Comparison of ENCODE assay signal across 8 mouse cellular contexts in genomic region chr9:83447176-83447575, GRCm38 (mm10). TPM values are rescaled to one million over a fixed set of nuclear protein-coding genes. Genes with fewer than 3 reads are reported as not detected.
DNase-seq lines count a peak whose midpoint lies in the region; ATAC-seq and TF ChIP-seq lines count a peak whose summit lies in the region.

No protein-coding gene starts in this region.

- no peaks in the 10 kb centered on the region for H3K27me3 ChIP-seq in CH12.LX (replicated peaks)
- H3K27me3 ChIP-seq in heart, embryonic 14.5 days (ENCODE audit: control insufficient read depth, insufficient read depth, low read length): no peaks in the 10 kb centered on the region
- H3K27me3 ChIP-seq in liver, embryonic 15.5 days: peaks cover 24% of the 10 kb centered on the region

- H3K9me3 ChIP-seq in CH12.LX (replicated peaks; ENCODE audit: low read length): no peaks in the 10 kb centered on the region
- H3K9me3 ChIP-seq in heart, embryonic 14.5 days (ENCODE audit: control insufficient read depth, low read length): no peaks in the 10 kb centered on the region
- no peaks in the 10 kb centered on the region for H3K9me3 ChIP-seq in liver, embryonic 15.5 days (replicated peaks)

- H3K4me3 ChIP-seq in CH12.LX (replicated peaks in 1 of 3; ENCODE audit: low read depth in 2 of 3, low read length in 2 of 3, poor library complexity in 1 of 3): no peak overlapping the region
- H3K4me3 ChIP-seq in heart, embryonic 14.5 days (ENCODE audit: control insufficient read depth in 1 of 2, insufficient read depth in 1 of 2, low read depth in 1 of 2, low read length in 2 of 2): peak overlapping the region; percentile 16 to 37
- no peak overlapping the region for H3K4me3 ChIP-seq in liver, embryonic 15.5 days (replicated peaks)

- ATAC-seq in heart, embryonic 14.5 days (ENCODE audit: insufficient number of reproducible peaks, insufficient read depth, low FRiP score, low read depth): no peak
- no peak for ATAC-seq in liver, embryonic 15.5 days (ENCODE audit: insufficient read depth)

- no peak for TF ChIP-seq EP300 in CH12.LX (IDR thresholded peaks at IDR 0.05; ENCODE audit: low read length)

- DNase-seq in cerebellum, adult 9-11 months: peak; percentile 31
- no peak for DNase-seq in cerebellum, postnatal 4 days (ENCODE audit: low spot score in 2 of 2)
- DNase-seq in CH12.LX (ENCODE audit: extremely low read depth): no peak
- DNase-seq in adrenal gland, postnatal 14 days: no peak
- no peak for DNase-seq in left cerebral cortex, adult 9 months (ENCODE audit: low spot score in 2 of 2)
- no peak for DNase-seq in embryo, embryonic 11 days

- H3K27ac ChIP-seq in CH12.LX (ENCODE audit: insufficient read depth, low read depth): no peak overlapping the region
- peak overlapping the region; percentile 85; a peak in 2 of 4 replicates for H3K27ac ChIP-seq in heart, embryonic 14.5 days (replicated peaks in 1 of 2; ENCODE audit: control insufficient read depth in 1 of 2, insufficient read depth in 1 of 2, low read depth in 2 of 2, low read length in 2 of 2)
- H3K27ac ChIP-seq in liver, embryonic 15.5 days (replicated peaks): no peak overlapping the region

- 43% methylated on average over 9 of the region's 9 CpGs for WGBS in heart, embryonic 14.5 days
- WGBS in liver, embryonic 15.5 days (ENCODE audit: insufficient replicate concordance): 8% methylated on average over 9 of the region's 9 CpGs

- peaks cover 10 to 14% of the 10 kb centered on the region in 2 experiments for H3K4me1 ChIP-seq in CH12.LX (ENCODE audit: control insufficient read depth in 1 of 2, insufficient read depth in 2 of 2)
- H3K4me1 ChIP-seq in heart, embryonic 14.5 days (ENCODE audit: control insufficient read depth in 2 of 2, insufficient read depth in 2 of 2, low read length in 2 of 2): peaks cover 4% of the 10 kb centered on the region in 2 experiments; a peak in 3 of 4 replicates
- H3K4me1 ChIP-seq in liver, embryonic 15.5 days (replicated peaks): no peaks in the 10 kb centered on the region

- no peaks in the 10 kb centered on the region for H3K79me2 ChIP-seq in CH12.LX (replicated peaks; ENCODE audit: control insufficient read depth, extremely low read depth, insufficient read depth, poor library complexity, severe bottlenecking)

- TF ChIP-seq RAD21 in CH12.LX (IDR thresholded peaks at IDR 0.05; ENCODE audit: low read depth, low read length): no peak

- in situ Hi-C loops in CH12.LX (cut with MboI; ENCODE audit: low pct_ligation_motif_present, low pct_unique_long_range_greater_than_20kb, low sequenced_read_pairs): loop anchor here (5.0 kb wide), 1 partner anchor 35 kb away; no protein-coding TSS in a partner anchor

- TF ChIP-seq POLR2A in CH12.LX (IDR thresholded peaks at IDR 0.05; ENCODE audit: low read depth, low read length): no peak

- peak overlapping the region; percentile 21; the same call in 1 of the 2 replicates for H3K4me2 ChIP-seq in CH12.LX (ENCODE audit: insufficient read depth, low read depth, poor library complexity, severe bottlenecking)
- peak overlapping the region; percentile 65 for H3K4me2 ChIP-seq in heart, embryonic 14.5 days (ENCODE audit: low read length)
- peak overlapping the region; percentile 60 for H3K4me2 ChIP-seq in liver, embryonic 15.5 days

- no peak for TF ChIP-seq CTCF in CH12.LX (conservative IDR thresholded peaks at IDR 0.05 in 1 of 2, IDR thresholded peaks at IDR 0.05 in 1 of 2; ENCODE audit: low read depth in 2 of 2, low read length in 2 of 2)

- dilution Hi-C loops in CH12.LX (cut with MboI; ENCODE audit: extremely low pct_ligation_motif_present, extremely low pct_unique_long_range_greater_than_20kb, low sequenced_read_pairs): no loop called here

- peak overlapping the region; percentile 16 for H3K9ac ChIP-seq in CH12.LX (ENCODE audit: insufficient read depth, low read depth)
- peak overlapping the region; percentile 65 for H3K9ac ChIP-seq in heart, embryonic 14.5 days (ENCODE audit: low read length)
- no peak overlapping the region for H3K9ac ChIP-seq in liver, embryonic 15.5 days

- no peaks in the 10 kb centered on the region for H3K36me3 ChIP-seq in CH12.LX (replicated peaks in 1 of 2; ENCODE audit: control insufficient read depth in 1 of 2, insufficient read depth in 1 of 2, low read length in 1 of 2)
- H3K36me3 ChIP-seq in heart, embryonic 14.5 days (ENCODE audit: control insufficient read depth, insufficient read depth, low read length): no peaks in the 10 kb centered on the region
- H3K36me3 ChIP-seq in liver, embryonic 15.5 days (replicated peaks): no peaks in the 10 kb centered on the region

TF ChIP-seq in CH12.LX, 34 proteins besides CTCF, POLR2A, EP300 and RAD21:
- TF ChIP-seq E2F4 (IDR thresholded peaks at IDR 0.05; ENCODE audit: insufficient replicate concordance, low read depth, low read length): no peak
- no peak for TF ChIP-seq USF1 (IDR thresholded peaks at IDR 0.05; ENCODE audit: low read depth, low read length)
- no peak for TF ChIP-seq MEF2A (IDR thresholded peaks at IDR 0.05; ENCODE audit: borderline replicate concordance, low read depth, low read length)
- no peak for TF ChIP-seq RCOR1 (conservative IDR thresholded peaks at IDR 0.05; ENCODE audit: low read depth, low read length)
- no peak for TF ChIP-seq ZMIZ1 (IDR thresholded peaks at IDR 0.05; ENCODE audit: low read depth, low read length)

RNA-seq across cellular contexts. Expression of gene Lca5, which starts 6.2 kb away (rescaled TPM):
- 3.3 and 5.5 TPM in 2 replicates for total RNA-seq in CH12.LX (2012; rRNA removed)
- 3.1 and 4.1 TPM in 2 replicates for total RNA-seq in CH12.LX (2014; rRNA removed)
- polyA plus RNA-seq in CH12.LX (2012; ENCODE audit: insufficient read length, low read depth): 3.4 and 4.1 TPM in 2 replicates
- 12.8 and 14.6 TPM in 2 replicates for polyA plus RNA-seq in heart, embryonic 14.5 days (2014; fragmentation: Nextera tagmentation; extraction: Ambion mirVana)
- polyA plus RNA-seq in liver, embryonic 15.5 days (2015; fragmentation: Nextera tagmentation; extraction: Ambion mirVana): 0.79 and 0.92 TPM in 2 replicates
- total RNA-seq in adrenal gland, postnatal 14 days (2021): 6.1 and 6.5 TPM in 2 replicates

Comparison
In these comparisons a context has a peak if more than half of its experiments do, and no peak if none do; other contexts are left out.
1. H3K27ac ChIP-seq: peak in heart, embryonic 14.5 days (2 of 2); none in CH12.LX (single experiment) and liver, embryonic 15.5 days (single experiment).
2. H3K4me3 ChIP-seq: peak in heart, embryonic 14.5 days (2 of 2); none in CH12.LX (0 of 3) and liver, embryonic 15.5 days (single experiment).
3. Peak in every context shown above with its lines, with median percentiles within 50 percentile points of each other: H3K4me2 ChIP-seq.